Mouse (Mus musculus) gastrocnemius, adult 18-20 months (tissue): ENCODE results near the gene Hist2h3c1. TPM values are rescaled to one million over a fixed set of nuclear protein-coding genes. Genes with fewer than 3 reads are reported as not detected.
A peak's percentile ranks its signal among the peaks of the same experiment; 100 is the strongest.
"Not testable (repeated sequence)": the region's sequence is repeated elsewhere in the genome, so short reads cannot be mapped to it uniquely, and the experiment has no call there.

Experiments
- DNase-seq: peaks from one replicate; pipeline ENCODE4 v3.0.0; 2021; ENCODE audit warnings: low spot score
- long read RNA-seq, 2 experiments: library from polyadenylated mRNA; stranded (forward); transcript quantifications; one replicate each; pipeline ENCODE4 v2.0.0; 2021
- total RNA-seq, 2 experiments: library from RNA; stranded (reverse); gene quantifications; 2 replicates each; pipeline ENCODE4 v1.2.3; 2021

Hist2h3c1 gene
- not detected for total RNA-seq
- long read RNA-seq, experiment 1 = 0 reads
- long read RNA-seq, experiment 2 = 0 reads

DNA sequence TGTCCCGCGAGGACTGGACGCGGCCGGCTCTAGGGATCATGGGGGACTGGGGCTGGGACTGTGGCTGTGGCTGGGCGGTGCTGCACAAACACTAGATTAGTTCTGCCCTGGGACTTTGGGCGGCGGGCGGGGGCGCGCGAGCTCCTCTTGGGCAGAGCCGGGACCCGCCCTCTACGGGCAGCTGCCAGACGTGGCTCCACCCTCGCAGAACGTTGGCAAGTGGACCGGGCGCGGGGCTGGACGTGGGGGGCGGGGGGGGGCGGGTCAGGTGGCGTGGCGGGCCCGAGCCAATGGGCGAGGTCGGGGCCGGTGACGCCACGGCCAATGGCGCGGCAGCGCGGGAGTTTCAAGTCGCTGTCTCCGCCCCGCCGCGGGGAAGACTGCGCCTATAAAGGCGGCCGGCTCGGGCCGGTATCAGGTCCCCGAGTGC, at the start of gene Hist2h3c1:
Gene Hist2h3c1 (plus strand): TSS at position 259 of the 430 bp plus-strand sequence.
- DNase-seq = not testable (repeated sequence)

GRCm38 (mm10) chr3:96197129-96197749, 49.2 kb upstream of the Hist2h3c1 start:
- peak; percentile 87 for DNase-seq

DNA sequence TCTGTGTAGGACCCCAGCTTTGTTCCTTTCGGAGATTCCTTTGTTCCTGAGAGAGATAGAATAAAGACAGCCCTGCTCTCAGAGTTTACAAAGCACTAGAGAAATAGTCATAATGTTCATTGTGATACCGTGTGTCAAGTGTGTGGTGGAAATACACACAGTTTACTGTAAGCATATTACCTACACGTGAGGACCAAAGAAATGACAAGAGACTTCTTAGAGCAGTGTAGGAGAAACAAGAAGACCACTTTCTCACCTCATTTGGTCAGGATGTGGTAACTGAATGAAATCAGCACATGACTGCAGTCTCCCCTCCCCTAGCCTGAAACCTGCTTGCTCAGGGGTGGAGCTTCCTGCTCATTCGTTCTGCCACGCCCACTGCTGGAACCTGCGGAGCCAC, 48.3 kb upstream of the Hist2h3c1 start:
- no peak for DNase-seq

- DNase-seq = not testable (repeated sequence)
Measured at GRCm38 (mm10) chr3:96198601-96199251, 47.8 kb upstream of the Hist2h3c1 start.

- DNase-seq = no peak
Measured at GRCm38 (mm10) chr3:96199731-96200130, 46.8 kb upstream of the Hist2h3c1 start.

- DNase-seq = no peak
Measured at GRCm38 (mm10) chr3:96207819-96208218, 38.7 kb upstream of the Hist2h3c1 start.

DNA sequence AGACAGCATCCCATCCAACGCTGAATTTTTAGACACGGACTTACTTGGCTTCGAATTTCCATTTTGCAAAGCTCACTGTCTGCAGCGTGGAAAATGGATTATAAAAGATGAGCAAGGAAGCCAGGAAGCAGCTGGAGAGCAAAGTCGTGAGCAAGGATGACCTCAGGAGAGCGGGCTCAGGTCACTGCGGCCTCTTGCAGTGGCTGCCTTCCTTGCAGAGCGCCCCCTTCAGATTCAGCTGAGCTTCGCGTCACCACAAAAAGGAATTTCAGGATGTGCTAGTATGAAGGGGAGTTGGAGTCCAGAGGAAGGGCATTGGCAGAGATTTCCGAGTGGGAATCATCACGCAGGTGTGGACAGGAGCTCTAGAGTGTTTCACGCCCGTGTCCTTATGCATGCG, 37.2 kb upstream of the Hist2h3c1 start:
- DNase-seq = no peak

DNA sequence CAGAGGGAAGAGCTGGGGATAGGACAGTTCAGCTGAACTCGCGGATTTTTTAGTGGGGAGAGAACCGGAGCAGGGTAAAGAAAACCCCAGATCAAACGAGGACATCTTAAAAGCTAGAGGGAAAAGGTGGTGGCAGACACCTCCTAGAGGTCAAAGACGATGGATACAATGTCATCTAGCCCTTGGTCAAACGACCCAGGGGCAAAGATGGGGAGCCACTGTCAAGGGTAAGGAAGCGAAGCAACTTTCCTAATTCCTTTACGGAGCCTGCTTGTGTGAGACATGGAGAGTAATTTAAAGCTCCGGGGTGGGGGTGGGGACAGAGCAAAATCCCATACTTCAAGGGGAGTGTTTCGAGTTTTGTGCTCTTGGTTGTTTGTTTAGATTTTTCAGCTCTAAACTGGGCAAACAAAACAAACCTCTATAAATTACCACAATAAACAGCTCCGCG, 27.3 kb upstream of the Hist2h3c1 start:
- peak; percentile 21 for DNase-seq

- peak; percentile 73 for DNase-seq
Measured at GRCm38 (mm10) chr3:96219661-96220130, 26.8 kb upstream of the Hist2h3c1 start, which contains the start of the genes Bola1 and Hist2h2ab. Gene Bola1 (minus strand): TSS chr3:96219709. Gene Hist2h2ab (plus strand): TSS chr3:96219865.

DNA sequence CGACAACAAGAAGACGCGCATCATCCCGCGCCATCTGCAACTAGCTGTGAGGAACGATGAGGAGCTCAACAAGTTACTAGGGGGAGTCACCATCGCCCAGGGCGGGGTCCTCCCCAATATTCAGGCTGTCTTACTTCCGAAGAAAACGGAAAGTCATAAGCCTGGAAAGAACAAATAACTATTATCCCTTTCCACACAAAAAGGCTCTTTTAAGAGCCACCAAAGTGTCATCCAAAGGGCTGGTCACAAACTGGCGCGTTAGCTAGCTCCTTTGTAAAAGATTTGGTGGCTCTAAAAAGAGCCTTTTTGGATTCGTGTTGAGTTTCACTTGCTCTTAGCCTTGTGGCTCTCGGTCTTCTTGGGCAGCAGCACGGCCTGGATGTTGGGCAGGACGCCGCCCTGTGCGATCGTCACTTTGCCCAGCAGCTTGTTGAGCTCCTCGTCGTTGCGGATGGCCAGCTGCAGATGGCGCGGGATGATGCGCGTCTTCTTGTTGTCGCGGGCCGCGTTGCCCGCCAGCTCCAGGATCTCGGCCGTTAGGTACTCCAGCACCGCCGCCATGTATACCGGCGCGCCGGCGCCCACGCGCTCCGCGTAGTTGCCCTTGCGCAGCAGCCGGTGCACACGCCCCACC, 26.2 kb upstream of the Hist2h3c1 start:
- DNase-seq = not testable (repeated sequence)

DNA sequence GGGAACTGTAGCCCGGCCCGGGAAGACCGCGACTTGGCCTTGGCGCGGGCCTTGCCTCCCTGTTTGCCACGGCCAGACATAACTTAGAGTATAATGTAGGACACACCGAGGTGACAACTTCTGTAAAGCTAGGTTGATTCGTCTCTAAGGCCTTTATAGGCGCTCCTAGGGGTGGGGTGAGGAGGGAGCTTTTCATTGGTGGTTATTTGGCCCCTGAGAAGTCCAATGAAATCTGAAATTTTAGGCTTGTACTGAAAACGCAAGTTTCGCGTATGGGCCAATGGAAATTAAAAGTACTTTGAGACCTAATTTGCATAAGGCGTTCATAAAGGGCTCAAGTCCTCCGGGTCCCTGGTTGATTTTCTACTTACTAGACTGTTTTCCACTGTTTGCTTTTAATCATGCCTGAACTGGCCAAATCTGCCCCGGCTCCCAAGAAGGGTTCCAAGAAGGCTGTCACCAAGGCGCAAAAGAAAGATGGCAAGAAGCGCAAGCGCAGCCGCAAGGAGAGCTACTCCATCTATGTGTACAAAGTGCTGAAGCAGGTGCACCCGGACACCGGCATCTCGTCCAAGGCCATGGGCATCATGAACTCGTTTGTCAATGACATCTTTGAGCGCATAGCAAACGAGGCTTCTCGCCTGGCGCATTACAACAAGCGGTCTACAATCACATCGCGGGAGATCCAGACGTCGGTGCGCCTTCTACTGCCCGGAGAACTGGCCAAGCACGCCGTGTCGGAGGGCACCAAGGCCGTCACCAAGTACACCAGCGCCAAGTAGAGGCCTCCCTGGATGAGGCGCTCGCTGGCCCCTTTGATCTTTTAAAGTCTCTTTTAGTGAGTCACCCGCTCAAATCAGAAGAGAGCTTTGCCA, 25.5 kb upstream of the Hist2h3c1 start, which contains the start of the genes Hist2h2ac and Hist2h2be:
Gene Hist2h2ac (minus strand): TSS at position 116 of the 875 bp plus-strand sequence.
Gene Hist2h2be (plus strand): TSS at position 355 of the 875 bp plus-strand sequence.
- peak; percentile 89 for DNase-seq

- DNase-seq = no peak
Measured at GRCm38 (mm10) chr3:96221640-96222038, 24.8 kb upstream of the Hist2h3c1 start.

DNA sequence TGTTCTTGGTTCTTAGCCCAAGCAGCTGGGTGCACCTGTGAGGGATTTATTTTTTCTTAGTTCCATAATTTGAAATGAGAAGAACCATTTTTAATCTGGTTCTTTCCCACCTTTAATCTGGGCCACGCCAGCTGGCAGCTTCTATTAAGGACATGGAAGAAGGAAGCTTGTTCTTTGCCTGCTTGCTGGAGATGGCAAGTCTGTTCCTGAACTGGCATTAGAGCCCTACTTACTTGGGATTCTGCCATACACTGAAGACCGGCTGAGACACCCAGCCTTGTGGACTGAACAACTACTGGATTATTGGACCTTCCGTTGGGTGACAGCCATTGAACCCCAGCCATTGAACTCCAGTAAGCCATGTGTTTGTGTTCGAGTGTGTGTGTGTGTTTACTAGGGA, 23.7 kb upstream of the Hist2h3c1 start:
- DNase-seq = no peak

DNA sequence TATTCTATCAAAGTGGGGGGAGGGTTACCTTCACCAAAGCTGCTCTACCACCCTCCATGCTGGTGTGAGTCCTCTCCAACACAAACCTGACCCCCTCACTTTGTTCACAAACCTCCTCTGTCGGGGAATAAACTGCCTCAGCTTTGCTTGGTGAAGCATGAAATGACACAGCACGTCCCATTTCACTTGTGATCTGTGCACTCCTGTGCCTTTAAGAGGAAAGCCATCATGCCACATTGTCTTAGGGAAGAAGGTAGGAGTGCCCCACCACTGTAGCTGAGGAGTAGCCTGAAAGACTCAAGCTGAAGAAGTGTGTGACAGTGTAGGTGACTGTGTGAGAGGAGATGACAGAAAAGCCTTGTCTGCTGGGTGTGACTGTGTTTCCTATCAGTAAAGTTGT, 21.1 kb upstream of the Hist2h3c1 start:
- DNase-seq = no peak

DNA sequence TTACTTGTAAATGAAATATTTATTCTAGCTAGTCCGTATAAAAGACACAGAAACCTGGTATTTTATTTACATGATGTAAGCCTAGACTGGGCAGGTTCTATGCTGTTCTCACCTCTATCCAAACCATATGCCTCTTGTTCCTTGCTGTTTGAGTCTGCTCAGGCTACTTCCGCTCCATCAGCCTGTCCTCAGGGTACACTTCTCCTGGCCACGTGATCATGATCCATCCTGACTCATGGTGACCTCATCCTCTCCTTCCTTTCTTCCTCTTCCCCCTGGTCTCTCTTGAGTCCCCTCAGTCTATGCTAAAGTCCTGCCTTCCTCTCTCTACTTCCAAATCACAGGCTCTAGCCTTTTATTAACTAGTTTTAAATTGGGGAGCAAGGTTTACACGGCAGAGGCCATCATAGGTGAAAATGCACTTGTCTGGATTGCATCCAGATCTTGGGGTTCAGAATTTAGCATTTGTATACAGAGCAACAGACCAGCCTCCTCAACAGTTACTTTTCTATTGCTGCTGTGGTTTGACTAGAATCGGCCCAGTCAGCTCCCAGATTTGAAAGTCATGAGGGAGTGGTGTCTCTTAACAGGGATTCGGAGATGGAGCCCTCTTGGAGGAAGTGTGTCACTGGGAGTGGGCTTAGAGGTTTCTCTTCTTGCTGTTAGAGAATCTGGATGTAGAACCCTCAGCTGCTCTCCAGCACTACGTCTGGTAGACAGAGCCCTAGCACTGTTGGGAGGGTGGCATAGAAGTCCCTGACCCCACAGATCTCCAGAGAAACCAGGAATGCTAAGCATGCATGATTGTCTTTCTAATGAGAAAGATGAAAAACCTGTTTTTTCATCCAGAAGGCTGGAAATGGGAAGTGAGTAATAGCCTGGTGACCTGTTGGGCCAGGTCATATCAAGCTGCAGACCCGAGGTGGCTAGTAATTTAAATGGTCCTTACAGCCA, 19.5 kb upstream of the Hist2h3c1 start:
- DNase-seq = no peak

DNA sequence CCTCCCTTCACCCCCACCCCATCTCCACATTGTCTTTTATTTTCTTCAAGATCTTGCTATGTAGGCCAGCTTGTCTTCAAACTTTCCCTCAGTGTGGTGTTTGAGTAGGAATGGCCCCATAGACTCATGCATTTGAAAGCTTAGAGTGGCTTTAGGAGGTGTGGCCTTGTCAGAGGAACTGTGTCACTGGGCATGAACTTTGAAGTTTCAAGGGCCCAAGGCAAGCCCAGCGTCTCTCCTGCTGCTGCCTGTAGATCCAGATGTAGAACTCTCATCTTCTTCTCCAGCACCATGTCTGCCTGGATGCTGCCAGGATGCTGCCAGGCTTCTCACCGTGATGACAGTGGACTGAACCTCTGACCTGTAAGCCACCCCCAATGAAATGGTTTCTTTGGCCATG, 17.7 kb upstream of the Hist2h3c1 start:
- DNase-seq = no peak

GRCm38 (mm10) chr3:96230404-96230803, 16.1 kb upstream of the Hist2h3c1 start:
- no peak for DNase-seq

GRCm38 (mm10) chr3:96230910-96231757, 15.4 kb upstream of the Hist2h3c1 start:
- DNase-seq = no peak

GRCm38 (mm10) chr3:96231758-96232120, 14.7 kb upstream of the Hist2h3c1 start:
- DNase-seq = no peak
